Mouse (Mus musculus): ENCODE measurements around the gene Gp1ba.

DNA sequence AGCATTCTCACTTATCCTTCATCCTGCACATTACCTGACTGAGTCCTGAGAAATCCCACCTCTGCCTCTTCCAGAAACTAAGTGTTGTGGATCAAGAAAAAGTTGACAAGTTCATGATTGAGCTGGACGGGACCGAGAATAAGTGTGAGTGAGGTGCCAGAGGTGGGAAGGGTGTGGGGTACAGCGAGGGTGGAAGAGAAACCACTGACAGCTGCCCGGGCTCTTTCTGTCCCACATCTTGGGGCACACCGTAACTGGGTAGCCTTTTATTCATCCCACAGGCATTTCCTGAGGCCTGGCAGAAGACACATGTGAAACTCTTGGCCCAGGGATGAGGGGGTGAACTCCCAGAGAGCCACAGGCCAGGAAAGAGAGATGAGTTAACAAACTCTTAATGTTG, 19.6 kb downstream of the Gp1ba start:
- TF ChIP-seq CHD2 (IDR thresholded peaks at IDR 0.05; ENCODE audit: low read depth, low read length) = no peak
- no peak for TF ChIP-seq ZNF384 (IDR thresholded peaks at IDR 0.05; ENCODE audit: low read depth, low read length)
